Mouse (Mus musculus): ENCODE results near the gene Prss30.

The Prss30 gene

GRCm38 (mm10) chr17:23980297-23980909 is at the start of gene Prss30:
Prss30 (minus strand) TSS chr17:23980566.
- DNase-seq: no peak

- no peak for DNase-seq
Observed at GRCm38 (mm10) chr17:24029477-24029876, 49.1 kb upstream of the Prss30 start.

- DNase-seq: no peak
Observed at GRCm38 (mm10) chr17:24021375-24022199, 41.2 kb upstream of the Prss30 start.

- no peak for DNase-seq
Observed at GRCm38 (mm10) chr17:24020696-24021095, 40.3 kb upstream of the Prss30 start.

GRCm38 (mm10) chr17:24015727-24016126 is 35.4 kb upstream of the Prss30 start:
- peak; percentile 46 for DNase-seq

GRCm38 (mm10) chr17:24014433-24014965 is 34.1 kb upstream of the Prss30 start:
- no peak for DNase-seq

- no peak for DNase-seq
Observed at GRCm38 (mm10) chr17:24012921-24013320, 32.6 kb upstream of the Prss30 start.

GRCm38 (mm10) chr17:24009617-24010016 is 29.3 kb upstream of the Prss30 start:
- DNase-seq: no peak

GRCm38 (mm10) chr17:24008105-24008504 is 27.7 kb upstream of the Prss30 start:
- no peak for DNase-seq

GRCm38 (mm10) chr17:24007391-24007790 is 27.0 kb upstream of the Prss30 start:
- DNase-seq: no peak

- DNase-seq: no peak
Observed at GRCm38 (mm10) chr17:24006930-24007329, 26.6 kb upstream of the Prss30 start.

GRCm38 (mm10) chr17:24005049-24005448 is 24.7 kb upstream of the Prss30 start:
- DNase-seq: no peak

GRCm38 (mm10) chr17:24004071-24004665 is 23.8 kb upstream of the Prss30 start:
- no peak for DNase-seq

- no peak for DNase-seq
Observed at GRCm38 (mm10) chr17:24000404-24000803, 20.0 kb upstream of the Prss30 start.

GRCm38 (mm10) chr17:23998383-23998782 is 18.0 kb upstream of the Prss30 start:
- DNase-seq: no peak

GRCm38 (mm10) chr17:23997901-23998300 is 17.5 kb upstream of the Prss30 start, which contains the start of gene Prss22:
Prss22 (minus strand) TSS chr17:23998100.
- no peak for DNase-seq

- no peak for DNase-seq
Observed at GRCm38 (mm10) chr17:23995421-23995820, 15.1 kb upstream of the Prss30 start.

GRCm38 (mm10) chr17:23994667-23995066 is 14.3 kb upstream of the Prss30 start:
- no peak for DNase-seq

- peak; percentile 93 for DNase-seq
Observed at GRCm38 (mm10) chr17:23993559-23994428, 13.4 kb upstream of the Prss30 start.

GRCm38 (mm10) chr17:23992789-23993553 is 12.6 kb upstream of the Prss30 start:
- DNase-seq: no peak

GRCm38 (mm10) chr17:23989802-23990201 is 9.4 kb upstream of the Prss30 start:
- DNase-seq: no peak

- DNase-seq: no peak
Observed at GRCm38 (mm10) chr17:23984989-23985388, 4.6 kb upstream of the Prss30 start.
